Mouse (Mus musculus): ENCODE results near the gene Mrpl20.

DNA sequence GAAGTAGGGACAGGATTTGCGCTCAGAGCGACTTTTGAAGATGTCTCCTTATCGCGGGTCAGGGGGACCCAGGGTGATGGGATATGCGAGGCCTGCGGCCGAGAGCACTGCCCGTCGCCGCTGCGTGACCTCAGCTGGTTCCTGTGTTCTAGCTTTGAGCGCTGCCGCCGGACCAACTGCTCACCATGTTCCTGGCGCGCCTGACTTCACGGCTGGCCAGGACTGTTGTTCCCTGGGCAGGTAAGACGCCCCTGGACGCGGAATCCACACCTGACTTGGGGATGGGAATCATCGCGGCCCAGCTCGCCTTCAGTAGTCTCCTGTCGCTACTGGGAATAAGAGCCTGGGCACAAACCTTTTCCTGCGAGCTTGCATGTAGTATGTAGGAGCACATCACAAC, 29.2 kb downstream of the Mrpl20 start:
- TF ChIP-seq POLR2A (IDR thresholded peaks at IDR 0.05; ENCODE audit: borderline replicate concordance, extremely low read depth, low read depth, low read length) (no peak), CTCF (IDR thresholded peaks at IDR 0.05; ENCODE audit: insufficient read depth, low read length) (no peak)
